Mouse (Mus musculus): Measurements from ENCODE around the gene Aldh3a1.

The Aldh3a1 gene

DNA sequence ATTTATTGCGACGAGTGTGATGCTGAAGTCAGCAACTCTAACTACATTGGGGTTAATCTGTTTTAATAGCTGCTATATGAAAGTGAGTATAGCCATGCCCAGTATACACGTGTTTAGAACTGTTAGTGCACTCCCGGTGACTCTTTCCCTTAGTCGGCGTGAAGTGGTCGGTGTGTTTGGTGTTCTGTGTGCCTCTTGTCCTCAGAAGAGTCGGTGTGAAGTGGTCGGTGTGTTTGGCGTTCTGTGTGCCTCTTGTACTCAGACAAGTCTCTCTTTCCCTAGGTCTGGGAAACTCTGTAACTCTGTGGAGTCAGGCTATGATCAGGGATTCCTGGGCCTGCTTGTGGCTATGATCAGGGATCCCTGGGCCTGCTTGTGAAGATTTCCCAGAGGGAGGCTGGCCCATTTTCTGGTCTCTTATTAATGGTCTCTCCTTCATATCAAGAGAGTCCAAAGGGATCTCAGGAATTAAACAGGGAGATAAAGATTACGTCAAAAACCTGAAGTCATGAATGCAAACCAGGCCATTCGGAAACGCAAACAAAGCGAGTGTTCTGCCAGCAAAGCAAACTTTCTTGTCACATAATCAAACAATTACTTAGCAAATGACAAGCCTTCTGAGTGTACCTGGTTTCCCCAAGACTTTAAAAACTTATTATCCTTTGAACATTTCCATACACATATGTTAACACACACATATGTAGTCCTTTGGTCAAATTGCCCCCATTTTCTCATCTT, 10.6 kb upstream of the Aldh3a1 start:
- no peak for DNase-seq (ENCODE audit: low read depth)

DNA sequence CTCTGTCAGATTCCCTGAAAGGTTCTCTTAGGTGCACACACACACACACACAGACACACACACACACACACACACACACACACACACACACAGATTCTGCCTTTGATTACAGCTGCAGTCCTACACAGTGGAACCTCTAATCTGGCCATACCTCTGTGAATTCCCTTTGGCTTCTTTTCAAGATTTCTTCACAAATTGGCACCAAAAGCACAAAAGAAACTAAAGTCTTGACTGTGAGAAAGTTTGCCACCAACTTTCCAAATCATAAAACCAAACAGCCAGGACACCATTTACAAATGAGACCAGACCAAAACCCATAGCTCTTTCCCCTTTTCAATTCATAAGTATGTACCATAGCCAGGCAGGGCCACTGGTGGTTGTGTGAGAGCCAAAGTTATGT, 9.4 kb upstream of the Aldh3a1 start:
- no peak for DNase-seq (ENCODE audit: low read depth)

DNA sequence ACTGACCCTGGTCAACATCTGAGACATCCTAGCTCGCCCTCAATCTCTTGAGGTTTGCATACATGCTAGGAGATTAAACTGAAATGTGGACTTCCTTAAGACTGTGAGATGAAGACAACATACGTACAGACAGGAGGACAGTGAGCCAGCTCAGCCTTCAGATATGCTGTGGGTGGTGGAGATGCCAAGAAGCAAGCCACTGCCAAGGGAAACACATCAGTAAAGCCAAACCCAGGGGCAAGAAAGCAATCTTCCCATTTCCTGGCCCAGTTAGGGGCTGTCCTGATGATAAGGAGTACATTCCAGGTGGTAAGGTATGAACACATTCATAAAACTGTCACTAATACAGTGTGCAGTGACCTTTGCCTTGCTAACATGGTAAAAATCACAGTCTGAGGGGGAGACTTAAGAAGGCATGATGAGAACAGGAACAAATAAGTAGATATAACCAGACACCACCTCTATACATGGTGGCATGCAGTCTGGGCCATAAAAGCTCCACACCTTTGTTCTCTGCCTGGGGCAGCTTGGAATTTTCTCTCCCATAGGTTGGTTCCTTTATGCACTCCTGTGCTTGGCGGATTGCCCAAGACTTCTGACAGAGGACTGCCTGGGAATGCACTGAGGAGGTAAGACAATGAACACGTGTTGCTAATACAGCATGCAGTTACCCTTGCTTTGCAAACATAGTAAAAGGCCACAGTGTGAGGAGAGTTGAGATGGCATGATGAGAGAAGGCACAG, 7.5 kb upstream of the Aldh3a1 start:
- no peak for DNase-seq (ENCODE audit: low read depth)

DNA sequence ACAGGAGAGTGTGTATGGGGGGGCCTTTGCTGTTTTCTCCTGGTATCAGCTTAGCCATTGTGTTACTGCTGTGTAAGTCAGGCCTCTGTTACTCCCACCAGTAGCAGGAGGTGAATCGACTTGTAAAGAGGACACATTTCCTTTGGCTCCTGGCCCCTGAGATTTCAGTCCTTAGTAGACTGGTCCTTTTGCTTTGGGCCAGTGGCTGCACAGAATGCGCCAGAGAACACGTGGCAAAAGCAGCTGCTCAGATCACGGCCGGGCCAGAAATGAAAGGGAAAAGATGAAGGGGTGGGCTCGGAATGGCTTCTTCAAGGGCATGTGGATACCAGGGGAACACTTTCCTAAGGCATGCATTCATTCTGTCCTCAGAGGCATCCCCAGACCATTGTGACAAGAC, 5.2 kb upstream of the Aldh3a1 start:
- DNase-seq (ENCODE audit: low read depth), result no peak

DNA sequence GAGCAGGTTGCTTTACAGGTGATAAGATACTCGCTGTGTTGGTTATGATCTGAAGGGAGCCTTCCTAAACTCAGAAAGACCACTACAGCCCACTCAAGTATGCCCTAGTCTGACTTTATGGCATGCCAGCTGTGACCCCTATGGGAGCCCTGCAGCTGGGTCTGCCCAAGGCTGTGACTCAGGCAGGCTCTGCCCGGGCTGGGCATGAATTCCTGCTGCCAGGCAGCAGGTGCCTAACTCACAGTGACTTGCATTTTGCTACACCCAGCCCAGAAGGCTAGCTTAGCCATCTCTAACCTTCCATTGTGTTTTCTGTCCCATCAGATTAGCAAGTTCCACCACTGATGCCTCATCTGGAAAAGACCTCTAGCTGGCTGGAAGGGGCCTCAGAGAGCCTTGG, 4.5 kb upstream of the Aldh3a1 start:
- no peak for DNase-seq (ENCODE audit: low read depth)

DNA sequence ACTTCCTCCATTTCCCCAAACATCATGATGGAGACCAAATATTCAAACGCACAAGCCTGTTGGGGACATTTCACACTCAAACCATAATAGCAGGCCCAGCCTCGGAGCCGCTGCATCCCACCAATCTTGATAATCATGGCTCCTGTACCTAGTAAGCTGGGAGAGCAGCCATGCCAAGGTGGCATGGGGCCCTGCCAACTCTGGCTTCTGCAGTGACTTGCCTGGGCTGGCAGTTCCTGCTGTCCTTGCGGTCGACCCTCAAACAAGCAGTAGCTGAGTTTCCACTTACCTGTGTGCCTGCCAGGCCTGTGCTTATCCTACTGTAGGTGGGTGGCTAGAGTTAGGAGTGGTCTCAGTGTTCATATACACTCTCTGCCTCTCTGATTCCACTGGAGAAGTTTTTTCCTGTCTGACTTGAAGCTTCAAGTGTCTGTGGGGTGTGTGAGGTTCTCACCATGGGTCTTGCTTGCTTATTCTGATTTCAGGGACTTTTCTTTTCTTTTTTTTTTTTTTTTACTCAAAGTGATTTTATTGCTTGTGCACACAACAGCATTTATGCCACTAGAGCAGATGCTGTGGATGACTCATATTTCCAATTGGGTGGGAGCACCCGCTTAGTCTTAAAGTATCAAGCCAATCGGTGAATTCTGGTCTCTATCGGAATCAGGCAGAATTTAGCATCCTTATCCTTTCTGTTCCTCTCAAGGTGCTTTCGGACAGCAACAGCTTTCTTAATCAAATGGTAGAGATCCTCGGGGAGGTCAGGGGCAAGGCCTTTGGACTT, 2.0 kb upstream of the Aldh3a1 start:
- no peak for DNase-seq (ENCODE audit: low read depth)

DNA sequence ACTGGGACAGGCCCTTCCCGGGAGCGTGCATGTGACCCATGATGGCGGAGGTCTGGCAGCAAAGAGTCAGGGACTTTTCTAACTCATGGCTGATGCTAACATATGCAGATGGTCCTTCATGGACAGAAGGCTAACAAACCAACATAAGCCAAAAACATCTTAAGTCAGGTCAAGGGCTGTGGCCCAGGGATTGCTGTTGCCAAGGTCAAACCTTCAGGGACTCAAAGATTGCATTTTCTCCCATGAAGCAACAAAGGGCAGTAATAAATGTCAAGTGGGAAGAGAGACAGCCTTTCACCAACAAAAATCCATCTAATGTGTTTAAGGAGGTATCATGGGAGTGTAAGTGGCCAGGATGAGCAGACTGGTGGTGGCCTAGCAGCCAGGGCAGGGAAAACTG, 1.2 kb upstream of the Aldh3a1 start:
- DNase-seq (ENCODE audit: low read depth), result no peak

DNA sequence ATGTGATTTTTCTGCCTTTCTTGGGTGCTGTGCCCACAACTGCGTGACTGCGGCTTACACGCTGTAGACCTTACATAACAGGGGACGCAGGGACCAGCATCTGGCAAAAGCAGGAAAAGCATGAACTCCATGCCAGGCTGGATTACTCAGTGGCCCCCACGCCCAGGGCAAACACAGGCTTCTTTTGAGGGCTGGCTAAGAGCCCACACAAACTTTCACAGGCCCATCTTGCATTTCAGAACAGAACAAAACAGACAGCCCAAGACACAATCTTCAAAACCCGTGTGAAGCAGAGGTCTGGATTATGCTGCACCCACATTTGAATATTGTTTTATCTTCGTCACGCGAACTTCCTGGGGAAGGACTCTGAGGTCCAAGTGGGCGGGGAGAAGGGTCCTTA, 979 bp downstream of the Aldh3a1 start:
- no peak for DNase-seq (ENCODE audit: low read depth)

DNA sequence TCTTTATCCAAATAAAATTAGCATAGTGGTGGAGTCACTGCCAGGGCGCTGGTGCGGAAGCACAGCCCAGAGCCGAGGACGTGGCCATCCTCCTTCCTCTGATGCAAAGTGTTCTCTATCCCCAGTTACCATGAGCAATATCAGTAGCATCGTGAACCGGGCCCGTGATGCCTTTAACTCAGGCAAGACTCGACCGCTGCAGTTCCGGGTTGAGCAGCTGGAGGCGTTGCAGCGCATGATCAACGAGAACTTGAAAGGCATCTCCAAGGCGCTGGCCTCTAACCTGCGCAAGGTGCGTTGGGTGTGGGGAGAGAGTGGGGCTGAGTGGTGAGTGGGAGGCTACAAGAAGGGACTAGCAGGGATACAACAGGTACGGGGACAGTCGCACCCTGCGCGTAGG, 4.8 kb downstream of the Aldh3a1 start:
- DNase-seq (ENCODE audit: low read depth), result no peak

DNA sequence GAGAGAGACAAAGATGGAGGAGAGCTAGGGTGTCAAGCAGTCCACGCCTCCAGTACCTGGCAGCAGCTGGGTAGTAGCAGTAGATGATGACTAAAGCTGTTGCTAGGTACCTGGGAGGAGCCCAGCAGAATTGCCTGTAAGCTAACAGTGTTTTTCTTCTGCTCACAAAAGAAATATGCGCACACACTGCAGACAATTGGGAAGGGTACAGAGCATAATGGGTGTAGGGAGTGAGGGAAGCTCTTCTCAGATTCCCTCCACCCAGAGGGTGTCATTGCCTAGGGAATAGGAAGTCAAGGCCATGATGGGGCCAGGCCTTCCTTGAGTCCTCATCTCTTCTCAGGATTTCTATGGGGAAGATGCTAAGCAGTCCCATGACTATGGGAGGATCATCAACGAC, 8.6 kb downstream of the Aldh3a1 start:
- no peak for DNase-seq (ENCODE audit: low read depth)

DNA sequence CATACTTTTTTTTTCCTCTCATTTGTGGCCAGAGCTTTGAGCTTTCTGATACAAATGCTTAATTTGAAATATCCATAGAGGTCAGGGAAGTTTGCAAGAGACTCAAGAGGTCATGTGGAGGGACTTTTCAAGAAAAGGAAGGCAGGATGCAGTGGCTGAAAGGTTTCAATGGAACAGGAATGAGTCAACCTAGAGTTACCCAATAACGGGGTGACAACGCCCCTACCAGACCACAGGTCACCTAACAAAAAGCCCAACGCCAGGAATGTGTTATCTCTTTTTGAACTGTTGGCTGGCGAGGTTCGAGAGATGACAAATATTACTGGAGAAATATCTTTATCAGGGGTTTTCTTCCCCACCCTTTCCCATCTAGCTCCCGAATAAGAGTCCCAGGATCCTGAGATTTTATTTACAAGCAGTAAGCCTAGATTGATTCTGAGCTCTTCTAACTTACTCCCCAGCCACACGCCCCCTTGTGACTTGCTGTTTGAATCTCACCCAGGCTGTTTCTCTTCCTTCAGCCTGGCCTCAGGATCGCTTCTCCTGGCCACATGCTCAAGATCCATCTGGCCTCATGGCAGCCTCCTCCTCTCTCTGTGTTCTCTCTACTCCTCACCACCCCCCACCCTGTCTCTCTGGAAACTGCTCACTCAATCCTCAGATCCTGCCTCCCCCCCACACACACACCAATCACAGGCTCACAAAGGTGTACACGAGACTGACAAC, 13.0 kb downstream of the Aldh3a1 start:
- DNase-seq (ENCODE audit: low read depth), result no peak

DNA sequence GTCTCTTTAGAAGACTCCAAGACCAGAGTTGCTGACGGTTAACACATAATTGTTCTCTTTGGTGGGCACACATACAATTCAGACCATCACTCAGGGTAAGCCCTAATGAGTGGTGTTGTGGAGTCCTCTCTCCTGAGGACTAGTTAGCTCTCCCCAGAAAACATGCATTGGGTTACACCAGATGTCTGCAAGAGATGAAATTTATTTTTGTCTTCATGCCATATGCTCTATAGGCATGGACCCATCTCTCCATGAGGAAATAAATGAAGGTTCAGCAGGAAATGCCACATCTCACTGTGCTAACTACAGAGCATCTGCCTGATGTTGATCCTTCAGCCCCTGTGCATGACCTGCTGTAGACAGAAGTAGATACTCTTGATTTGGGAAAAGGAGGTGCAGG, 14.7 kb downstream of the Aldh3a1 start:
- no peak for DNase-seq (ENCODE audit: low read depth)

DNA sequence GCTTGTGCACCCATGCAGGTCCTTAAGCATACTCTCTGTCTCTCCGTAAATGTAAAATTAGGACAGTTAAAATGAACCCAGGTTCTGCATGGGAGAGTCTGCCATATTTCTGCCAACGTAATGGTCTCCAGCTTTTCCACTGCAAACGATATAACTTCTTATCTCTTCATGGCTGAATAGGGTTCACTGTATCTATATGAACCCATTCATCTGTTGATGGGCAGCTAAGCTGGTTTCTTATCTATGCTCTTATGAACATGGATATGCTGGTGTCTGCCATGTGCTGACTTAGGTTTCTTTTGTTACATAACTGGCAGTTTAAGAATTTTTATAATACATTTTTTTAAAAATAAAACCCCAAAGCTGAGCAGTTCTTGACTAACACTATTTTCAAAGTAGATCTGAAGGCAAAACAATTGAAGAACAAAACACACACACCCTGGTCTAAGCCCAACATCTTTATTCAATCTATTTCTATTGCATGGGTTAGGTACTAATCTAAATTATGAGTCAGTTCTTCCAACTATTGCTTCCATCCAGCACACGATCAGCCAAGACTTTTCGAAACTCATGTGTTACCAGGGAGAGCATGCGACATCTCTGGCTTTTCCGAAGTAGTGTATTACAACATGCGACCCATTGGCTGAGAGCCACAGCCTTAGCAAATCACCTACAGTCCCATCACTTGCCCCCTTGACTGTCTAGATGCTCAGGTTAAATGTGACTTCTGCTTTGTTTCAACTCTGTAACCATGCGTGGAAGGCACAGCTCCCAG, 15.8 kb downstream of the Aldh3a1 start:
- DNase-seq (ENCODE audit: low read depth), result no peak

DNA sequence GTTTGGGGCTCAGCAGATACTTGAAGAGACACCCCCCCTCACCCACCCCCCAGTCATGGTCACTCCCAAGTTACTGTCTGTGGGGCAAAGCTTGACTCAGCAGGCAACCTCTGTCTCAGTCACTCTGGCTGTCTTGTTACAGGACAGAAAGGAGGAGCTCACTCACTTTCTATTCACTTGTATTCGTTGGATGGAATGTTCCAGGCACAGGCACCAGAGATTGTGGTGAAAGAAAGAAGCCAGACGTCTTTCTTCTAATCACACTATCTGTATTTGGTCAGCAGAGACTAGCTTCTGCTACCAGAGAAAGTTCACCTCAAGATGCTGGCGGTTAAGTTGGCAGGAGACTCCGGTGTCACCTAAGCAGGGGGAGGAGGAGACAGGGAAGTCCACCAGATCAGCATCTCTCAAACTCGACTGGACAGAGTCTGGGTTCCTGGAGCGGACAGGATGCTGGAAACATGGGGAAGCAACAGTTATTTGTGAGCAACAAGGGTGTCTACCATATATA, 17.0 kb downstream of the Aldh3a1 start:
- no peak for DNase-seq (ENCODE audit: low read depth)

DNA sequence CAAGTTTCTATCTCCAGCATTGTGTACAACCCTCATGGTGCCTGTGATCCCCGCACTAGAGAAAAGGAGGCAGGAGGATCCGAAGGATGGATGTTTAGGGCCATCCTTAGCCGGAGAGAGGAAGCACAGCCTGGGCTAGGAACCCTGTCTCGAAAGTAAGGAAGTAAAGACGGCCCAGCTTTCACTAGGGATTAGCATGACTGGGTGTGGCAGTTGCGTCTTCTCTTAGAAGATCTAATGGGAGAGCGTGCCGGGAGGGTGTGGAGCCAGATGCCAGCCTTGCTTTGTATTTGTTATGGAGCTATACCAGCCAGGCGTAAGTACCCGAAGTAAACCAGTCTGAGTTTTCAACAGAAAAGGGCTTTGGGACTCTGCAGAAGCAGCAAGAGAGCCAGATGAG, 17.6 kb downstream of the Aldh3a1 start:
- DNase-seq (ENCODE audit: low read depth), result no peak

DNA sequence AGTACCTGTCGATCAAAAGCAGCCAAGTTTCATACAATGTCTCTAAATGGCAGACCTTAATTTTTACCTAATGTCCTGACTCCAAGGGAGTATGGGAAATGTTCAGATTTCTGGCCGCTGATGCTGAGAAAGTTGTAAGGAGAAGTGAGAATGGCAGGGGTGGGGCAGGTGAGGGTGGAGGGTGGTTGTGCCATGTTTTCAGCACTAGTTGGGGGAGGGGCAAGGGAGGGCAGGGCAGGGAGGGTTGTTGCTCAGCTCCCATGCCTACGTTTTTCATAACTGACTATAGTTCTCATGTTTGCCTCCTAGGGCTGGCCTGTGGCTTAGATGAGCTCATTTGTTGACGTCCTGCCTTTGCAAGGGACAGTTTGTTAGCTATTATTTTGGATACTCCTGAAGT, 18.2 kb downstream of the Aldh3a1 start:
- no peak for DNase-seq (ENCODE audit: low read depth)

DNA sequence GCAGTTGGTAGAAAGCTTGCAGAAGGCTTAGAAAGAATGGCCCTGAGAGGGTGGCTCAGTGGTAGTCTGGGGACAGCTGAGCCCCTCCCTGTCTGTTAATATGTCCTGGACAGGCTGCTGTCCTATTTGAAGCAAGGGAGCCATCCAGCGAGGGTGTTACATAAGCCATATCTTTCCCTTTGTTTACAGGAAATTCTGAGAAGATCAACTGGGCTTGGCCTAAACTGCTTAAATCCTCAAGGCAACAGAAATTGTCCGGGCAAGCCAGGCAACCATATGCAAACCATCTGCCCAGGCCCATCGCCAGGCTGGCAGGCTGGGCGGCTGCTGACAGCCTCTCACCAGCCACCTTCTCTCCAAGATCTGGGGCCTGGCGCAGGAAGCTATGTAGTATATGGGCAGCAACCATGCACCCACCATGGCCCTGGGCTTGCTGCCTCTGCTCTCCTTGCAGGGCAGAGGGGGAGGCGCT, 18.6 kb downstream of the Aldh3a1 start:
- no peak for DNase-seq (ENCODE audit: low read depth)

DNA sequence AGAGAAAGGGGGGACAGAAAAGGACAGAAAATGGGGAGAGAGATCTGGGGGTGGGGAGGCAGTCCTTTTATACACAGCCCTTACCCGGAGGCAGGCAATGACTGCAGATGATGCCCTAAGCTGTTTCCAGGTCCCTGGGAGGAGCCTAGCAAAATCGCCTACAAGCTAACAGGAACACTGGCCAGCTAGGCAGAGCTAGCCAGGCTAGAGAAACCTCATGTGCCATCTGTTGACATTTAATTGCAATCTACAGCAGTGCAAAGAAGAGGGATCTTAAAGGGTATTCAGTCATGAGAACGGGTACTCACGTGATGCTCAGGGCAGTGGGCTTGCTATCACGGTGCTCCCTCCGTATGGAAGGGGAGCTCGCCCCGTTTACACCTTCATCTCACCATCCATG, 20.5 kb downstream of the Aldh3a1 start:
- DNase-seq (ENCODE audit: low read depth), result no peak

DNA sequence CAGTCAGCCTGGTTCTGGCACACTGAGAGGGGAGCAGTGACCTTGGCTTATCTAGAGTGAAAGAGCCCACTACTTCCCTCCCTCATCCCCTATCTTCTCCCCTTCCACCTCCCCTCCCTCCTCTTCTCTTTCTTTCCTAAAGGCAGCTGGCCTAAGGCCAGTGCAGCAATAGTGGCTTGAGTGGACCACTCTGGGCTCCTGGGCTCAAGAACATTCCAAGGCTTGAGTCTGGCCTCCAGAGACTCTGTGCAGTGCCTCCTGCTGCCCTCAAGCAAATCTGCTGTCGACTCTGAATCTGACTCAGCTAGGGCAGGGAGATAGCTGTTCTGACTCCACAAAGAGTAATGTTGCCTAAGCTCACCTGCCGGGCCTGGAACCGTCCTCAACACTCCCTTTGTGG, 21.1 kb downstream of the Aldh3a1 start:
- no peak for DNase-seq (ENCODE audit: low read depth)

DNA sequence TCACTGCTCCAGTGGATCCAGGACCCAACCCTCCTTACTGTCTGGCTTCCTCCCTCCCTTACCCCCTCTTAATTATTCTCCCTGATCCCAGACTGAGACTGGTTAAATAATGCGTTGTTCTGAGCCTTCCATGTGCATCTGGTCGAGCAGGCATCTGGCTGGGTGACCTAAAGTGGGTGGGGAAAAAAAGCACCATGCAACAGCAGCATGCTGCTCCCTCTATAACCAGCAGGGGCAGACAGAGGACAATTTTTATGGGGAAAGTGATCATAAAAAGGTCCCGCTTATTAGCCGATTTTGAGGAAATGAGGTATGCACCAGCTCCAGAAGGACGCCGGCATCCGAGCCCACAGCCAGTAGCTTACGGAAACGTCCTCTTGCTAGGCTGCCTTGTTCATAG, 24.0 kb downstream of the Aldh3a1 start:
- peak; percentile 50 for DNase-seq (ENCODE audit: low read depth)

DNA sequence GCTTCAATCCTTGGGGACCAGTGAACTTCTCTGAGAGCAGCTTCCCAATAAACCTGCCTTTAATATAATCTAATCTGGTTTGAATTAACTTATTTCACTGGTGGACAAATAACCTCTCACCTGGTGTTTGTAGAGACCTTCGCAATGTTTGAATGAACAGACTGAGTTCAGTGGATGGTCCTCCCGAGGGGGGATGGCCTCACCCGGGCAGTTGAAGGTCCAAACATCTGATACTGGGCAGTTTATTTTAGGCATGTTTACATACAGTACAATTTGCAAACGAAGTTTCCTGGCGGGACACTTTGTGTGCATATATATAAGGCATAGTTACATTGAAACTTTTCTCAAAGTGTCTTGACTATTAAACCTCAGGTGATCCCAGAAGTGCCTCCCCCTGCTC, 26.8 kb downstream of the Aldh3a1 start:
- DNase-seq (ENCODE audit: low read depth), result no peak

Data from c-Kit-positive CD71-negative TER-119-negative erythroid progenitor cells, embryonic 14.5 days (primary cell).